Mouse (Mus musculus) neural tube, embryonic 14.5 days (tissue): ENCODE data around the gene Hps6. TPM values are rescaled to one million over a fixed set of nuclear protein-coding genes. Genes with fewer than 3 reads are reported as not detected.
A peak's percentile ranks its signal among the peaks of the same experiment; 100 is the strongest.

Experiments
- ATAC-seq: fragments of 200-750 bp; cut with Nextera tagmentation; 2 replicates; pipeline ENCODE4 v1.8.0; 2017; ENCODE audit warnings: low read depth, mild to moderate bottlenecking, moderate TSS enrichment, moderate library complexity
- H3K27ac ChIP-seq: fragments of 300-500 bp; sonication (generic); 2 replicates; pipeline ENCODE4 v1.5.1; 2014; ENCODE audit warnings: low read depth, mild to moderate bottlenecking, control low read depth, low read length, moderate library complexity, mixed read lengths
- H3K27me3 ChIP-seq: fragments of 300-500 bp; sonication (generic); 2 replicates; pipeline ENCODE4 v1.6.1; 2014; ENCODE audit warnings: low read length; ENCODE audit not compliant: control insufficient read depth, insufficient read depth
- H3K36me3 ChIP-seq: fragments of 300-500 bp; sonication (generic); 2 replicates; pipeline ENCODE4 v1.6.1; 2014; ENCODE audit warnings: low read length, mixed read lengths; ENCODE audit not compliant: control insufficient read depth, insufficient read depth
- H3K4me1 ChIP-seq: fragments of 300-500 bp; sonication (generic); 2 replicates; pipeline ENCODE4 v1.6.1; 2014; ENCODE audit warnings: low read length; ENCODE audit not compliant: control insufficient read depth, insufficient read depth
- H3K4me2 ChIP-seq: fragments of 300-500 bp; sonication (generic); 2 replicates; pipeline ENCODE4 v1.6.1; 2014; ENCODE audit warnings: mild to moderate bottlenecking, low read depth, low read length, control low read depth
- H3K4me3 ChIP-seq: fragments of 300-500 bp; sonication (generic); 2 replicates; pipeline ENCODE4 v1.5.1; 2014; ENCODE audit warnings: low read depth, low read length, control low read depth, mixed read lengths
- H3K9ac ChIP-seq: fragments of 300-500 bp; sonication (generic); replicated peaks from 2 replicates; pipeline ENCODE4 v1.6.1; 2014; ENCODE audit warnings: low read depth, mild to moderate bottlenecking, control low read depth, low read length, mixed read lengths
- H3K9me3 ChIP-seq: fragments of 300-500 bp; sonication (generic); 2 replicates; pipeline ENCODE4 v1.6.1; 2016; ENCODE audit warnings: low read length; ENCODE audit not compliant: control insufficient read depth
- WGBS: fragments of 180-500 bp; shearing (Covaris S2); extraction: QIAGEN DNeasy Blood & Tissue Kit; methylation state at CpG from one replicate; pipeline ENCODE4 v1.1.7; 2014; 5-methylcytosine and 5-hydroxymethylcytosine counted together
- polyA plus RNA-seq: library from polyadenylated mRNA; unstranded; fragments of >200 nt; fragmentation: Nextera tagmentation; extraction: Ambion mirVana; gene quantifications from 2 replicates; pipeline ENCODE4 v1.2.1, GENCODE M21; 2014

Gene Hps6
- polyA plus RNA-seq, 1 experiment from 2014 or later = 1.4 TPM

GRCm38 (mm10) chr19:45997785-45998693 is 5.3 kb upstream of the Hps6 start, which contains the start of gene Armh3:
Gene Armh3 (minus strand): TSS chr19:45998488.
- Histone ChIP-seq H3K4me1 (peaks cover 3% of the 10 kb centered on the region; the same call in 1 of the 2 replicates), H3K27ac (peak within 1 kb of the TSS; percentile 95), H3K4me2 (peak within 1 kb of the TSS; percentile 64), H3K9ac (peak within 1 kb of the TSS; percentile 90), H3K9me3 (no peaks in the 10 kb centered on the region), H3K27me3 (0 out of 2 replicates have a peak, but pooled peaks cover 3% of the 10 kb centered on the region), H3K36me3 (no peaks in the 10 kb centered on the region), H3K4me3 (peak within 1 kb of the TSS; percentile 86)
- peak; percentile 94 for ATAC-seq
- WGBS = under 1% methylated on average over 64 of the region's 76 CpGs

GRCm38 (mm10) chr19:45998694-45999217 is 4.6 kb upstream of the Hps6 start:
- 14% methylated on average over 8 of the region's 8 CpGs for WGBS

DNA sequence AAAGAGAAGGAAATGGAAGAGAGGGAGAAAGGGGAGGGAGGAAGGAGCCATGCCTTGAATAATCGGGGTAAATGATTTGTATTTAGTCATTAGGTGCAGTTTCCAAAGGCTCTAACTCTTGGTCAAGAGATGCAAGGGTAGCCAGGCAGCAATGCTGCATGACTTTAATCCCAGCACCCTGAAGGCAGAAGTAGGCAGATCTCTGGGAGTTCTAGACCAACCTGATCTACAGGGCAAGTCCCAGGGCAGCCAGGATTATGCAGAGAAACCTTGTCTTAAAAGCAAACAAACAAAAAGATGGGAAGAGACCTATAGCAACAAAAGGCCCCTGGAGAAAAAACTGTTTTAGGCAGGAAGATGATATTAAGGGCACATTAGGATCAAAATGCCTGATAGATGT is 3.9 kb upstream of the Hps6 start:
- H3K27ac ChIP-seq = no peak overlapping the region
- 71% methylated on average over 1 of the region's 1 CpGs for WGBS
- H3K4me1 ChIP-seq = peaks cover 3% of the 10 kb centered on the region; the same call in 1 of the 2 replicates
- no peak overlapping the region; the same call in 1 of the 2 replicates for H3K4me2 ChIP-seq
- H3K9ac ChIP-seq = no peak overlapping the region
- no peak overlapping the region for H3K4me3 ChIP-seq
- no peaks in the 10 kb centered on the region for H3K36me3 ChIP-seq
- H3K27me3 ChIP-seq = 0 out of 2 replicates have a peak, but pooled peaks cover 3% of the 10 kb centered on the region
- H3K9me3 ChIP-seq = no peaks in the 10 kb centered on the region
- ATAC-seq = no peak

More at GRCm38 (mm10) chr19:45998694-45999217, 4.6 kb upstream of the Hps6 start:
- H3K27ac ChIP-seq = no peak overlapping the region
- H3K4me3 ChIP-seq = peak overlapping the region; percentile 86
- H3K4me2 ChIP-seq = peak overlapping the region; percentile 64
- peaks cover 3% of the 10 kb centered on the region; the same call in 1 of the 2 replicates for H3K4me1 ChIP-seq
- H3K9me3 ChIP-seq = no peaks in the 10 kb centered on the region
- peak; percentile 42 for ATAC-seq
- H3K36me3 ChIP-seq = no peaks in the 10 kb centered on the region
- 0 out of 2 replicates have a peak, but pooled peaks cover 3% of the 10 kb centered on the region for H3K27me3 ChIP-seq
- H3K9ac ChIP-seq = peak overlapping the region; percentile 90; the same call in 1 of the 2 replicates

- no peak for ATAC-seq
- WGBS = 86% methylated on average over 9 of the region's 9 CpGs
- Histone ChIP-seq H3K4me1 (peaks cover 3% of the 10 kb centered on the region; the same call in 1 of the 2 replicates), H3K4me2 (no peak overlapping the region), H3K27ac (no peak overlapping the region), H3K9me3 (no peaks in the 10 kb centered on the region), H3K9ac (no peak overlapping the region), H3K4me3 (no peak overlapping the region), H3K27me3 (0 out of 2 replicates have a peak, but pooled peaks cover 3% of the 10 kb centered on the region), H3K36me3 (no peaks in the 10 kb centered on the region)
These were observed 1.0 kb upstream of the Hps6 start for GRCm38 (mm10) chr19:46002279-46002678.

DNA sequence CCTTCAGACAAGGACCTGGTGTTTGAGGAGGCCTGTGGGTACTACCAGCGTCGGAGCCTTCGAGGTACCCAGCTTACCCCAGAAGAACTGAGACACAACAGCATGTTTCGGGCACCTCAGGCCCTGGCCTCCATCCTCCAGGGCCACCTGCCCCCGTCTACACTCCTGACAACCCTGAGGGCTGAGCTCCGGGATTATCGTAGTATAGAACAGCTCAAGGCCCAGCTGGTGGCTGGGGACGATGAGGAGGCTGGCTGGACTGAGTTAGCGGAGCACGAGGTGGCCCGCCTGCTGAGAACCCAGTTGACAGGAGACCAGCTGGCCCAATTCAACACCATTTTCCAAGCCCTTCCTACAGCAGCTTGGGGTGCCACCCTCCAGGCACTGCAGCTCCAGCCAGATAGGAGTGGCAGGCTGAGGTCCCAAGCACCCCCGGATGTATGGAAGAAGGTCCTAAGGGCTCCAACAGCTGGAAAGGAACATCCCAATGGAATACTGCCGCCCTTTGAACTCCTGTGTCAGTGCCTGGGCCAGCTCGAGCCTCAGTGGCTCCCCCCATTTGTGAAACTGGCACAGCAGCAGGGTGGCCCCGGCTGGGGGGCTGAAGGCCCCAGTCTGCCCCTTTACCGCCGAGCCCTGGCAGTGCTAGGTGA is 1.6 kb downstream of the Hps6 start:
- 76% methylated on average over 17 of the region's 17 CpGs for WGBS
- Histone ChIP-seq H3K4me3 (no peak overlapping the region), H3K36me3 (no peaks in the 10 kb centered on the region), H3K27me3 (0 out of 2 replicates have a peak, but pooled peaks cover 3% of the 10 kb centered on the region), H3K4me2 (no peak overlapping the region), H3K9ac (no peak overlapping the region), H3K4me1 (no peaks in the 10 kb centered on the region), H3K9me3 (no peaks in the 10 kb centered on the region), H3K27ac (no peak overlapping the region)
- no peak for ATAC-seq

- H3K9ac ChIP-seq = no peak overlapping the region
These were observed 2.4 kb downstream of the Hps6 start for GRCm38 (mm10) chr19:46005680-46006079.

DNA sequence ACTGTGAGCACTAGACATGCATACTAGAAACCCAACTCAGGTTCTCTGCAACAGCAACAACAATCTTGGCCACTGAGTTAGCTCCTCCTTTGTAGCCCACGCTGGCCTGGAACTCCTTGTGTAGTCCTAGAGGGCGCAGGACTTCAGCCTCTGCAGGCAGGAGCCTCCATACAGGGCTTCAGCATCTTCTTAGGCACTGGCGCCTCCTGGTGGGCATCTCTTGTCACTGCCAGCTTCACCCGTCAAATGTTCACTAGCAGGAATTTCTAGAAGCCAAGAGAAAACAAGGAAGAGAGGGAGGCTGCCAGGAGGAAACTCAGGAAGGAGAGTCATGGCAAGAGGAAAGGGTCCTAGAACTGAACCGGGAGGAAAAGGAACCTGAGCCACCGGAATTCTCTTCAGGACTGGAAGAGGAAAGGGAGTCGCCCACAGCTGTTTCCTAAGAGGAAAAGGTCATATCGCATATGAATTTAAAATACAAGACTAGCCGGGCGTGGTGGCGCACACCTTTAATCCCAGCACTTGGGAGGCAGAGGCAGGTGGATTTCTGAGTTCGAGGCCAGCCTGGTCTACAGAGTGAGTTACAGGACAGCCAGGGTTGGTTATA is 11.4 kb downstream of the Hps6 start:
- H3K27ac ChIP-seq = no peak overlapping the region
- H3K9me3 ChIP-seq = no peaks in the 10 kb centered on the region
- H3K27me3 ChIP-seq = no peaks in the 10 kb centered on the region
- H3K4me3 ChIP-seq = no peak overlapping the region
- H3K36me3 ChIP-seq = no peaks in the 10 kb centered on the region
- no peak overlapping the region for H3K9ac ChIP-seq
- H3K4me2 ChIP-seq = no peak overlapping the region
- no peaks in the 10 kb centered on the region for H3K4me1 ChIP-seq
- peak; percentile 69; the same call in 1 of the 2 replicates for ATAC-seq
- 41% methylated on average over 12 of the region's 12 CpGs for WGBS

More at GRCm38 (mm10) chr19:46005680-46006079, 2.4 kb downstream of the Hps6 start:
- no peaks in the 10 kb centered on the region for H3K9me3 ChIP-seq
- ATAC-seq = no peak
- no peak overlapping the region for H3K4me3 ChIP-seq
- no peak overlapping the region for H3K4me2 ChIP-seq
- 84% methylated on average over 7 of the region's 7 CpGs for WGBS
- H3K27ac ChIP-seq = no peak overlapping the region
- H3K36me3 ChIP-seq = no peaks in the 10 kb centered on the region
- H3K27me3 ChIP-seq = 0 out of 2 replicates have a peak, but pooled peaks cover 3% of the 10 kb centered on the region
- H3K4me1 ChIP-seq = no peaks in the 10 kb centered on the region

DNA sequence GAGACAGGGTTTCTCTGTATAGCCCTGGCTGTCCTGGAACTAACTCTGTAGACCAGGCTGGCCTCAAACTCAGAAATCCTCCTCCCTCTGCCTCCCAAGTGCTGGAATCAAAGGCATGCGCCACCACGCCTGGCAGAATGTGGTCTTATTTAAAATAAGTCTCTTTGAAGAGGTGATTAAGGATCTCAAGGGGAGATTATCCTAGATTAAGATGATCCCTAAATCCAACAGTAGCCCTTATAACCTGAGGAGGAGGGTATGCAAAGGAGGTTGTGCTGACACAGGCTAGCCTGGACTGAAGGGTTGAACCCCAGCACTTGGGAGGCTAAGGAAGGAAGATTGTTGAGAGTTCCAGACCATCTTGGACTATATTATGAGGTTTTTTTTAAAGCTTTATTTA is 12.7 kb downstream of the Hps6 start:
- 89% methylated on average over 2 of the region's 2 CpGs for whole genome bisulfite sequencing
- no peak for ATAC-seq
- no peak overlapping the region for H3K9ac ChIP-seq

More for the DNA sequence above, 12.7 kb downstream of the Hps6 start:
- Histone ChIP-seq H3K36me3 (no peaks in the 10 kb centered on the region), H3K27ac (no peak overlapping the region), H3K4me2 (no peak overlapping the region), H3K9me3 (no peaks in the 10 kb centered on the region), H3K27me3 (no peaks in the 10 kb centered on the region), H3K4me3 (no peak overlapping the region), H3K4me1 (no peaks in the 10 kb centered on the region)
